Mouse (Mus musculus) midbrain, embryonic 15.5 days (tissue): ENCODE results near the gene Stpg1. TPM values are rescaled to one million over a fixed set of nuclear protein-coding genes. Genes with fewer than 3 reads are reported as not detected.

Source experiments
- ATAC-seq: fragments of 200-750 bp; cut with Nextera tagmentation; replicated peaks from 2 replicates; pipeline ENCODE4 v1.8.0; 2017; ENCODE audit warnings: moderate TSS enrichment
- H3K27ac ChIP-seq: fragments of 300-500 bp; sonication (generic); 2 replicates; pipeline ENCODE4 v1.5.1; 2015; ENCODE audit warnings: mild to moderate bottlenecking, inconsistent platforms
- H3K27me3 ChIP-seq: fragments of 300-500 bp; sonication (generic); replicated peaks from 2 replicates; pipeline ENCODE4 v1.6.1; 2015; ENCODE audit warnings: inconsistent platforms
- H3K36me3 ChIP-seq: fragments of 300-500 bp; sonication (generic); replicated peaks from 2 replicates; pipeline ENCODE4 v1.6.1; 2015; ENCODE audit warnings: inconsistent platforms
- H3K4me1 ChIP-seq: fragments of 300-500 bp; sonication (generic); 2 replicates; pipeline ENCODE4 v1.6.1; 2015; ENCODE audit warnings: inconsistent platforms
- H3K4me2 ChIP-seq: fragments of 300-500 bp; sonication (generic); 2 replicates; pipeline ENCODE4 v1.6.1; 2015; ENCODE audit warnings: inconsistent platforms, mild to moderate bottlenecking, moderate library complexity
- H3K4me3 ChIP-seq: fragments of 300-500 bp; sonication (generic); 2 replicates; pipeline ENCODE4 v1.5.1; 2015; ENCODE audit warnings: mild to moderate bottlenecking, inconsistent platforms
- H3K9ac ChIP-seq: fragments of 300-500 bp; sonication (generic); 2 replicates; pipeline ENCODE4 v1.6.1; 2015; ENCODE audit warnings: mild to moderate bottlenecking, inconsistent platforms
- H3K9me3 ChIP-seq: fragments of 300-500 bp; sonication (generic); 2 replicates; pipeline ENCODE4 v1.6.1; 2016; ENCODE audit warnings: inconsistent platforms
- WGBS: fragments of 180-500 bp; shearing (Covaris S2); methylation state at CpG from one replicate; pipeline ENCODE4 v1.1.7; 2015; ENCODE audit warnings: mixed read lengths; 5-methylcytosine and 5-hydroxymethylcytosine counted together
- polyA plus RNA-seq: library from polyadenylated mRNA; unstranded; fragments of >200 nt; fragmentation: Nextera tagmentation; extraction: Ambion mirVana; gene quantifications from 2 replicates; pipeline ENCODE4 v1.2.1, GENCODE M21; 2015

Gene Stpg1
- polyA plus RNA-seq, 1 experiment from 2014 or later = 0.36 TPM

DNA sequence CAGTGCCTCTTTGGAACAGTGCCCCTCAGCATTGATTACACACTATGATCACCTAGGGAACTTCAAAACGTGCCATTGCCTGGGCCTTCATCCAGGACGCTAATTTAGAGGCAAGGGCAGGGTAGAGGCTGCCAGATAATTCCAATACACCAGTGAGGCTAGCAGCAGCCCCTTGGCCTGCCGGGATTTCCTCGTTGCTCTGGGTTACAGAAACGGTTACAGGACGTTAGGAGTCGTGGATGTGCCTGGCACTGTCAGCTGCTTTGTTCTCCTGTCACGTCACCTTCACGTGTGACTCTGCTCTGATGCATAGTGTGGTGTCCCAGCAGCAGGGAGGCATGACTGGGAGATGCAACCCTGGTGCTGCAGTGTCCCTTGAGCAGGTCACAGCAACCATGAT, 45.5 kb downstream of the Stpg1 start:
- Histone ChIP-seq H3K36me3 (no peaks in the 10 kb centered on the region), H3K4me2 (no peak overlapping the region), H3K4me3 (no peak overlapping the region), H3K27ac (no peak overlapping the region), H3K4me1 (peaks cover 11% of the 10 kb centered on the region), H3K9ac (no peak overlapping the region), H3K27me3 (no peaks in the 10 kb centered on the region), H3K9me3 (no peaks in the 10 kb centered on the region)
- ATAC-seq = no peak
- WGBS = 35% methylated on average over 9 of the region's 9 CpGs

DNA sequence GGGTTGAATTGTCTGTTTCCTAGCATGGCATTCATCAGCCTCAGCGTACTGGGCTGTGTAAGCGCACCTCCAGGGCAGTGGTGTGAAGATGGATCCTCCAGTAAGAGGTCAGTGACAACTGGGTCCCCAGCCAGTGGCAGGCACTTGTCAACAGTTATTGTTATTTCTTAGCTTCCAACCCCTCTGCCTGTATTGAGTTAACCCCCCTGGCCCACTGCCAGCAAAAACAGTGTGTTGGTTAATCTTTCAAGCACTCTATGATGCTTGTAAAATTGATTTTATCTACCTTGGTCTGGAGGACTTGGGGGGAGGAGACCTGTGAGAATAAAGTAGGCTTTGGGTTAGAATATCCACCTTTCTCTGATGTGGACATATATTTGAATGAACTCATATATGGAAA, 49.7 kb downstream of the Stpg1 start:
- H3K4me2 ChIP-seq = no peak overlapping the region
- no peak overlapping the region for H3K27ac ChIP-seq
- peaks cover 21% of the 10 kb centered on the region for H3K4me1 ChIP-seq
- WGBS = 93% methylated on average over 2 of the region's 2 CpGs
- ATAC-seq = no peak
- H3K4me3 ChIP-seq = no peak overlapping the region
- no peaks in the 10 kb centered on the region for H3K27me3 ChIP-seq
- no peaks in the 10 kb centered on the region for H3K36me3 ChIP-seq
- no peak overlapping the region for H3K9ac ChIP-seq
- H3K9me3 ChIP-seq = no peaks in the 10 kb centered on the region

DNA sequence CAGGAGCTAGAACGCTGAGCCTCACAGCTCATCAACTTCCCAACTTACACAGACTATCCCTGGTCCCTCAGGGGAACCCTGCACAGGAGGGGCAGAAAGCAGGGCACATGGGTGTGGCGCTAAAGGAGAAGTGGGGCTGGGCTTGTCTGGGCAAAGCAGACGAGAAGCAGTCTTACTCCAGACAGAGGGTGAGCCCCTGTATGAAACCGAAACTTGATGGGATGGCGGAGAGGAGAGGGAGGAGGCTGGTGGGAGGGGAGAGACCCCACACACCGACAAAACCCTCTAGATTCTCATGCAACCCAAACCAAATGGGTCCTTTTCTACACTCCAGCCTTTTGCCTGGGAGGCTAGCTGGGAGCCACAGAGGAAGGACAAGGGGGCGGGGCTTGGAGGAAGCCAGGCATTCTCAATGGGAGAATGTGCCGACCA, 50.5 kb downstream of the Stpg1 start:
- Histone ChIP-seq H3K27me3 (no peaks in the 10 kb centered on the region), H3K36me3 (no peaks in the 10 kb centered on the region), H3K27ac (no peak overlapping the region), H3K4me3 (no peak overlapping the region), H3K9ac (no peak overlapping the region), H3K4me2 (0 out of 2 replicates have a peak overlapping the region, but pooled peaks have one; percentile 10), H3K4me1 (peaks cover 17% of the 10 kb centered on the region), H3K9me3 (no peaks in the 10 kb centered on the region)
- WGBS = 31% methylated on average over 8 of the region's 8 CpGs
- ATAC-seq = no peak

DNA sequence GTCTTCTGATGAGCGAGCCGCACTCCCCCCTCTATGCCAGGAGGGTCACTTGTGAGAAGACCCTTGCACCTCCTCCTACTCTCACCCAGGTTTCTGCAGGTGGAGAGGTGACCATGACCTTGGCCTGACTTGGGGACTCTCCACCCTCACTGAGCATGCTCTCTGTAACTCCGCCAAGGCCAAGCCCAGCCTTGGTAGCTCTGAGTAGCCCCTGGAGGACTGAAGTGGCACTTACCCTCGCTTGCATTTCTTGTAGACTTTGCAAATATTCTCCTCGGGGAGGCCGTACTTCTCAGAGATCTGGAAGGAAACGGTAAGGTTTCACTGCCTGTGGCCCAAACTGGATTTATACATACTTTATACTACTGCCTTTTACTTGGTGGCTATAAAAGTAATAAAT, 51.4 kb downstream of the Stpg1 start:
- no peak for ATAC-seq
- Histone ChIP-seq H3K4me1 (peaks cover 14% of the 10 kb centered on the region), H3K4me3 (no peak overlapping the region), H3K27ac (no peak overlapping the region), H3K36me3 (no peaks in the 10 kb centered on the region), H3K27me3 (no peaks in the 10 kb centered on the region), H3K9ac (no peak overlapping the region), H3K9me3 (no peaks in the 10 kb centered on the region), H3K4me2 (no peak overlapping the region)
- 84% methylated on average over 7 of the region's 7 CpGs for WGBS

DNA sequence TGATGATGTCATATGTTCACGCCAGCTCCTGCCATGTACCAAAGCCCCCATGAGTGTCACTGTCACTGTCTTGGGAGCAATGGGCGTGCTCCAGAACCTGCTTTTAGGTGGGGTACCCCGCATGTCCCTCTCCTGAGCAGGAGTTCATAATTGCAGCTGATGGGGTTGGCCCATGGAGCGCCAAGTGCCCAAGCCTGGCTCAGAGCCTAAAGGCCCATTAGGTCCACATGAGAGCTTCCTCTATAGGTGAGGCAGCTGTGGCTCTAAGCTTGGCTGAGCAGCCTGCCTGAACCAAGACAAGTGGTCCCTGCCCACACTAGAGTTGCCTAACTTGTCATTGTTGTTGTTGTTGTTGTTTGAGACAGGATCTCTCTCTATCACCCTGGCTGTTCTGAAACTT, 52.2 kb downstream of the Stpg1 start:
- Histone ChIP-seq H3K27me3 (no peaks in the 10 kb centered on the region), H3K4me3 (no peak overlapping the region), H3K4me1 (peaks cover 18% of the 10 kb centered on the region), H3K9me3 (no peaks in the 10 kb centered on the region), H3K4me2 (no peak overlapping the region), H3K27ac (no peak overlapping the region), H3K9ac (no peak overlapping the region), H3K36me3 (no peaks in the 10 kb centered on the region)
- 94% methylated on average over 4 of the region's 4 CpGs for WGBS
- ATAC-seq = no peak

DNA sequence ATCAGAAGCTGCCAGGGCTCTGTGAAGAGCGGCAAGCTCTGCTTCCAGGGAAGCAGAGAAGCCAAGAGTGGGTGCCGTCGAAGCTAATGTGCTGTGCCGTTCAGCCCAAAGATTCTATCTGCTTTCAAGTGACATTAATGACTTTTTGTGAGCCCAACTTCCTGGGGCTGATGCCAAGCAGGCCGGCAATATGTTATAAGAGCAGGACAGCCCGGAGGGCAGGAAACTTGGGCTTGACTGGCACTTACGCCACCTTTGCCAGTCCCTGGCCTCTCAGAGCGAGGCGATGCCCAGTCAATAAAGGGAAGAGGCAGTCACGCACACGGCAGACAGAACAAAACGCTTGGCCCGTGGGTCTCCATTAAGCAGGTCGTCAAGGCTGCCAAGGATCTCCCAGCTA, 53.0 kb downstream of the Stpg1 start:
- H3K4me3 ChIP-seq = no peak overlapping the region
- H3K27me3 ChIP-seq = no peaks in the 10 kb centered on the region
- WGBS = 47% methylated on average over 14 of the region's 14 CpGs
- H3K27ac ChIP-seq = no peak overlapping the region
- H3K9ac ChIP-seq = no peak overlapping the region
- peaks cover 23% of the 10 kb centered on the region for H3K4me1 ChIP-seq
- no peak for ATAC-seq
- no peaks in the 10 kb centered on the region for H3K9me3 ChIP-seq
- no peaks in the 10 kb centered on the region for H3K36me3 ChIP-seq
- no peak overlapping the region for H3K4me2 ChIP-seq

DNA sequence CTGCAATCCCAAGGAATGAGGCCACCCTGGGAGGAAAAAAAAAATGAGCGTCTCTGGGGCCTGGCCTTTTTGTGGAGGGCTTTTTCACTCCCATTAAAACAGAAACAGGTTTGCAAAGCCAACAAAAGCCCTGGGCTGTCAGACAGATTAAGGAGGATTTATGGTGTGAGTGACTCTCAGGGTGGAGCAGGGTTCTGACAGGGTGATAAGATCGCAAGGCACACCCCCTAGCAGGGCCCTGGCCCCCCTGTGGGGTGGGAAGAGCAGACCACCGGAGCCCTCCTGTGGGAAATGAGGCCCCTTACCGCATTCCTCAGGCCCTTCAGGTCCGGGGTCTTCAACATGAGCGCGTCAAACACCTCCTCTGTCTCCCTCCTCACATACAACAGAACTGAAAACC, 53.5 kb downstream of the Stpg1 start:
- H3K4me2 ChIP-seq = no peak overlapping the region
- ATAC-seq = no peak
- H3K27ac ChIP-seq = no peak overlapping the region
- no peaks in the 10 kb centered on the region for H3K9me3 ChIP-seq
- no peaks in the 10 kb centered on the region for H3K27me3 ChIP-seq
- H3K36me3 ChIP-seq = no peaks in the 10 kb centered on the region
- 16% methylated on average over 7 of the region's 7 CpGs for WGBS
- no peak overlapping the region for H3K4me3 ChIP-seq
- peaks cover 29% of the 10 kb centered on the region for H3K4me1 ChIP-seq
- no peak overlapping the region for H3K9ac ChIP-seq

DNA sequence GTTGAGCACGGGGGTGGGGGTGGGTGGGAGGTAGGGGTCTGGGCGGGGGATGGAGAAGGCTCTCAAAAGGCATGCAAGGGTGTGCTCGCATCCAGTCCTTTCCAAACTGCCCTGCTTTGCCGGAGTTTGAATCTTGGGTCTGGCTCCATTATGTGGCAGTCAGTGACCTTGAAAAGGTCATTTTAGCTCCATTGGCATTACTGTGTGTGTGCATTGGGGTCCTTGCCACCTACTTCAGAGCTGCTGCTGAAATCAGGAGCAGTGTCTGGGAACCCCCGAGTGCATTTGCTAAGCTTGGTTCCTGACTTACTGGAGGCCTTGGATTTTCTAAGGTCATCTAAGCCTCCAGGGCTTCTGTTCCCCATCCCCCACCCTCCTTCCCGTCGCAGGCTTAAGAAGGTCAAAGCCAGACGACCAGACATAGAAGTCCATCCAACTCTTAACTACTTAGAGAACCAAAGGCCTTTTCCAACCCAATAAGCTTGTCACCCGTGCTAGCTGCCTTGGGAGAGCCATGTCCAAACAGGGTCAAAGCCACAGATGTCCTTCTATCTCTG, 54.0 kb downstream of the Stpg1 start:
- Histone ChIP-seq H3K4me1 (peaks cover 33% of the 10 kb centered on the region), H3K27me3 (no peaks in the 10 kb centered on the region)

DNA sequence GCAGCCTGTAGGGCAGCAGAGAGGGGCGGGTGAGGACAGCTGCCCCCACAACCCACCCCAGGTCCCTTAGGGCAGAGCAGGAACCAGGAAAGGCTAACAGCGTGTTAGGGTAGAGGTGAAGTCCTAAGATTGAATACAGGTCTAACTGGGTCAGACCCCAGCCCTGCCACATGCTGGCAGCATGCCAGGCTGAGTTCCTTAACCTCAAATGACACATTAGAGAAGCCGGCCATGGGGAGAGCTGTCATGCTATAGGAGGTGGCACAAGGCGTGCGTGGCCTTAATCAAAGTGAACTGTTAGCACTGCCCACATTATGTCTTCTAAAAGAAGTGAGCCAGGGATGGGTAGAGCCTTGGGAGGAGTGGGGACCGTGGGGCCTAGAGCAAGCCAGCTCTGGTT, 54.7 kb downstream of the Stpg1 start:
- Histone ChIP-seq H3K27me3 (no peaks in the 10 kb centered on the region), H3K4me1 (peaks cover 33% of the 10 kb centered on the region), H3K4me3 (no peak overlapping the region), H3K9me3 (no peaks in the 10 kb centered on the region), H3K9ac (no peak overlapping the region), H3K36me3 (no peaks in the 10 kb centered on the region), H3K4me2 (no peak overlapping the region), H3K27ac (no peak overlapping the region)
- no peak for ATAC-seq
- WGBS = 80% methylated on average over 6 of the region's 6 CpGs

More for the DNA sequence above, 54.0 kb downstream of the Stpg1 start:
- 39% methylated on average over 9 of the region's 9 CpGs for WGBS
- no peaks in the 10 kb centered on the region for H3K9me3 ChIP-seq
- no peak overlapping the region for H3K9ac ChIP-seq
- no peak for ATAC-seq
- H3K4me3 ChIP-seq = no peak overlapping the region
- H3K4me2 ChIP-seq = no peak overlapping the region
- H3K36me3 ChIP-seq = no peaks in the 10 kb centered on the region
- no peak overlapping the region for H3K27ac ChIP-seq

DNA sequence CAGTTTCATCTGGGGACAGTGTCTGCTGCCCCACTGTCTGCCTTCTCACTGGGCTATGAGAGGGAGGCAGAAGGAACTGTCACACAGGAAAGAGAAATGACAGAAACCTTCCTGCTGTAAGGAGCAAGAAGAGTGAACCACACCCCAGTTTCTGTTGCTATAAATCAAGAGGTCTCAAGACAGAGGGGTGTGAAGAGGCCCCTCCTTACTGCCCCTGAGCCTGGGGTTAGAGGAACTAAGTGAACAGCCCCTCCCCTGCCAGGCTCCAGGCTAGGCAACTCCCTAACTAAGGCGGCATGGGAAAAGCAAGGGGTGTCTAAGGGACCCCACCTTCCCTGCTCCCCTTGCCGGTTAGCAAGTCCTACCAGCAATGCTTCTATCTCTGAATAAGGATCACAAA, 69.2 kb downstream of the Stpg1 start:
- Histone ChIP-seq H3K4me2 (no peak overlapping the region), H3K4me1 (peaks cover 22% of the 10 kb centered on the region), H3K27ac (no peak overlapping the region), H3K9me3 (no peaks in the 10 kb centered on the region), H3K9ac (no peak overlapping the region), H3K27me3 (0 out of 2 replicates have a peak, but pooled peaks cover 4% of the 10 kb centered on the region), H3K4me3 (no peak overlapping the region), H3K36me3 (no peaks in the 10 kb centered on the region)
- WGBS = 51% methylated on average over 2 of the region's 2 CpGs
- ATAC-seq = no peak

DNA sequence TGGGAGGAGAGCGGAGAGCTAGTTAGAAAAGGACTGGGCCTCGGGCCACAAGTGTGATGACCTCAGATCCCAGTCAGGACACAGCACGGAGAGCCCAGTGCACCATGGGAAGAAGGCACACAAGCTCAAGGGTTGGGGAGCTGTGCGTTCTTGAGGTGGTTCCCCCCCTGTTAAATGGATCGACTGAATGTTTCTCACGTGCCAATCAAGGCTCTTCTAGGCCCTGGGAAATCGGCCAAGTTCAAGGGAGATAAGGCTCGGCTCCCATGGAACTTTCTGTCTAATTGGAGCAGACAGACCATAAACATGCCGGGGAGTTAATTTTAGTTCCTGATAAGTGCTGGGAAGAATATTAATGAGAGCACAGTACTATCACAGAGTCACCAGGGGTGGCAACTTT, 70.8 kb downstream of the Stpg1 start:
- H3K27me3 ChIP-seq = peaks cover 6% of the 10 kb centered on the region
- H3K4me3 ChIP-seq = no peak overlapping the region
- 0 out of 2 replicates have a peak, but pooled peaks have one; percentile 23 for ATAC-seq
- no peak overlapping the region for H3K27ac ChIP-seq
- H3K36me3 ChIP-seq = no peaks in the 10 kb centered on the region
- no peaks in the 10 kb centered on the region for H3K9me3 ChIP-seq
- no peak overlapping the region for H3K4me2 ChIP-seq
- WGBS = 33% methylated on average over 9 of the region's 9 CpGs
- H3K4me1 ChIP-seq = peaks cover 31% of the 10 kb centered on the region
- H3K9ac ChIP-seq = no peak overlapping the region

DNA sequence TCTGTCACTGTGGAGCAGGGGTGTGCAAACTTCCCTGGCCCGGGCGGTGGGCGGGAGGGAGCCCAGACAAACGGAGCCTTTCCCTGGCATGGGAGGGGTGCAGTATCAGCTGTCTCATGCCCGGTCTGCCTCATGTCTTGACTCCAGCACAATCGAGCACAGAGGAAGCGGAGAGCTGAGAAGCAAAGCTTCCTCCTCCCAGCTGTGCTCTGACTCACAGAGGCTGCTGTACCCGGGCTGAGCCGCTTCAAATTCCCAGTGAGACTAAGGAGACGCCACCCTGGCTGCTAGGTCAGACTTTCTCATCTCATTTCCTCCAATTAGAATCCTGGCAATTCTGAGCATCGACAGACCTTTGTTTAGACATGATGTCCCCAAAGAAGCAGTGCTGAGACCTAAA, 72.5 kb downstream of the Stpg1 start:
- H3K4me1 ChIP-seq = peaks cover 43% of the 10 kb centered on the region
- WGBS = 38% methylated on average over 11 of the region's 11 CpGs
- no peak overlapping the region for H3K9ac ChIP-seq
- no peak overlapping the region for H3K4me3 ChIP-seq
- H3K27me3 ChIP-seq = peaks cover 19% of the 10 kb centered on the region
- no peak overlapping the region for H3K27ac ChIP-seq
- ATAC-seq = no peak
- H3K4me2 ChIP-seq = no peak overlapping the region
- no peaks in the 10 kb centered on the region for H3K36me3 ChIP-seq
- no peaks in the 10 kb centered on the region for H3K9me3 ChIP-seq

DNA sequence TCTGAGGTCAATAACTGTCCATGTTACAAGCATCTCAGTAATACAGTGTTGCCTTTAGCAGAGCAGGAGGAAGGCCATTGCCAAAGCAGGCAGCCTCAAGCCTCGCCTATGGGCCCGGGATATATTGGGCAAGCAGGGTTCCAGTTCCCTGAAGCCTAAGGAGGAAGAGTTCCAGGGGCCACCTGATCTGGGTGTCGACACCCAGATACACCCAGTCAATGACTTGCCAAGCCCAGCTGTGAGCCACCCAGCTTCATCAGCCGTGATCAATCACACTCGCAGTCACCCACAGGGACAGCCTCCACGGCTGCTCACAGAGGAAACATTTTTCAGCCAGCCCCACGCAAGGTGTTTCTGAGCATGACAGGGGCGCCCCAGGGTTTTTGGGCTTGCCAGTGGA, 72.9 kb downstream of the Stpg1 start:
- Histone ChIP-seq H3K4me2 (no peak overlapping the region), H3K9me3 (no peaks in the 10 kb centered on the region), H3K27ac (no peak overlapping the region), H3K4me1 (peaks cover 43% of the 10 kb centered on the region), H3K36me3 (no peaks in the 10 kb centered on the region), H3K9ac (no peak overlapping the region), H3K27me3 (peaks cover 24% of the 10 kb centered on the region), H3K4me3 (no peak overlapping the region)
- 79% methylated on average over 8 of the region's 8 CpGs for WGBS
- no peak for ATAC-seq
